Mouse (Mus musculus): ENCODE data around the gene Slc35a3. TPM values are rescaled to one million over a fixed set of nuclear protein-coding genes. Genes with fewer than 3 reads are reported as not detected.

The Slc35a3 gene
- polyA plus RNA-seq, 1 experiment from 2014 or later, result 25.2 TPM

GRCm38 (mm10) chr3:116703835-116704234, 8.8 kb downstream of the Slc35a3 start:
- Histone ChIP-seq H3K36me3 (ENCODE audit: control insufficient read depth, insufficient read depth, low read length) (0 out of 2 replicates have a peak, but pooled peaks cover 2% of the 10 kb centered on the region), H3K4me2 (replicated peaks; ENCODE audit: low read depth) (no peak overlapping the region), H3K9ac (ENCODE audit: low read length) (no peak overlapping the region), H3K4me3 (ENCODE audit: low read depth, low read length) (no peak overlapping the region), H3K27me3 (ENCODE audit: control insufficient read depth, insufficient read depth, low read length) (no peaks in the 10 kb centered on the region), H3K4me1 (replicated peaks; ENCODE audit: control insufficient read depth, insufficient read depth) (no peaks in the 10 kb centered on the region), H3K9me3 (ENCODE audit: control insufficient read depth, low read length) (no peaks in the 10 kb centered on the region), H3K27ac (replicated peaks) (no peak overlapping the region)
- 87% methylated on average over 5 of the region's 5 CpGs for WGBS
- DNase-seq (ENCODE audit: low spot score) (no peak), ATAC-seq (ENCODE audit: low FRiP score, low TSS enrichment) (peak; percentile 69; the same call in 1 of the 2 replicates)
- no peak for TF ChIP-seq EP300 (optimal IDR thresholded peaks at IDR 0.05)
- peak; percentile 19; the same call in 1 of the 2 replicates for TF ChIP-seq CTCF (IDR thresholded peaks at IDR 0.05; ENCODE audit: low read depth)

- H3K36me3 ChIP-seq (ENCODE audit: control insufficient read depth, insufficient read depth, low read length), result 0 out of 2 replicates have a peak, but pooled peaks cover 2% of the 10 kb centered on the region
- H3K4me2 ChIP-seq (replicated peaks; ENCODE audit: low read depth), result no peak overlapping the region
- H3K27me3 ChIP-seq (ENCODE audit: control insufficient read depth, insufficient read depth, low read length), result no peaks in the 10 kb centered on the region
- H3K4me3 ChIP-seq (ENCODE audit: low read depth, low read length), result no peak overlapping the region
- 78% methylated on average over 1 of the region's 1 CpGs for WGBS
- H3K27ac ChIP-seq (replicated peaks), result 0 out of 2 replicates have a peak overlapping the region, but pooled peaks have one; percentile 18
- no peaks in the 10 kb centered on the region for H3K4me1 ChIP-seq (replicated peaks; ENCODE audit: control insufficient read depth, insufficient read depth)
- H3K9me3 ChIP-seq (ENCODE audit: control insufficient read depth, low read length), result no peaks in the 10 kb centered on the region
- no peak for TF ChIP-seq CTCF (IDR thresholded peaks at IDR 0.05; ENCODE audit: low read depth)
- no peak for TF ChIP-seq EP300 (optimal IDR thresholded peaks at IDR 0.05)
- no peak for DNase-seq (ENCODE audit: low spot score)
- peak; percentile 79 for ATAC-seq (ENCODE audit: low FRiP score, low TSS enrichment)
- H3K9ac ChIP-seq (ENCODE audit: low read length), result no peak overlapping the region
Measured at GRCm38 (mm10) chr3:116702647-116703272, 9.9 kb downstream of the Slc35a3 start.

GRCm38 (mm10) chr3:116701601-116702000, 11.0 kb downstream of the Slc35a3 start:
- Histone ChIP-seq H3K27ac (replicated peaks) (no peak overlapping the region), H3K4me1 (replicated peaks; ENCODE audit: control insufficient read depth, insufficient read depth) (no peaks in the 10 kb centered on the region), H3K4me2 (replicated peaks; ENCODE audit: low read depth) (no peak overlapping the region), H3K27me3 (ENCODE audit: control insufficient read depth, insufficient read depth, low read length) (no peaks in the 10 kb centered on the region), H3K4me3 (ENCODE audit: low read depth, low read length) (no peak overlapping the region), H3K36me3 (ENCODE audit: control insufficient read depth, insufficient read depth, low read length) (0 out of 2 replicates have a peak, but pooled peaks cover 2% of the 10 kb centered on the region), H3K9ac (ENCODE audit: low read length) (no peak overlapping the region), H3K9me3 (ENCODE audit: control insufficient read depth, low read length) (no peaks in the 10 kb centered on the region)
- TF ChIP-seq EP300 (optimal IDR thresholded peaks at IDR 0.05) (no peak), CTCF (IDR thresholded peaks at IDR 0.05; ENCODE audit: low read depth) (0 out of 2 replicates have a peak, but pooled peaks have one; percentile 5)
- 84% methylated on average over 4 of the region's 4 CpGs for WGBS
- DNase-seq (ENCODE audit: low spot score) (no peak), ATAC-seq (ENCODE audit: low FRiP score, low TSS enrichment) (no peak)

DNA sequence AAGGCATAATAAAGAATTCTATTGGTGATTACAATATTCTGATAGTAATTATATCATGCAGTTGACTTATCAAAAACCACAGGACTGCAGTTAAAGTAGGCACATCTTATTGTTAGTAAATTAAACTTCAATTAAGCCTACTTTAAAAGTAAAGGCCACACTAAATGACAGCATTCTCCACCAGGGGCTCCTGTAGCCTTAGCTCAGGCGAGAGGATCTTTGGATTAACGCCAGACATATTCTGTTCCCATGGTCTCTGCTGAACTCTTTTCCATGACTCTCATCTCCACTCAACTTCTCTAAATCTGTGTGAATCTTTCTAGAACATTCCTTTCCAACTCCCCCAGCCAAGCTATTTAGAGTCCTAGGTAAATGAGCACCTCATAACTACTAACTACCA, 13.8 kb downstream of the Slc35a3 start:
- no peak overlapping the region for H3K27ac ChIP-seq (replicated peaks)
- no peaks in the 10 kb centered on the region for H3K9me3 ChIP-seq (ENCODE audit: control insufficient read depth, low read length)
- peaks cover 2% of the 10 kb centered on the region; the same call in 1 of the 2 replicates for H3K36me3 ChIP-seq (ENCODE audit: control insufficient read depth, insufficient read depth, low read length)
- H3K4me1 ChIP-seq (replicated peaks; ENCODE audit: control insufficient read depth, insufficient read depth), result no peaks in the 10 kb centered on the region
- H3K9ac ChIP-seq (ENCODE audit: low read length), result no peak overlapping the region
- no peak overlapping the region for H3K4me2 ChIP-seq (replicated peaks; ENCODE audit: low read depth)
- DNase-seq (ENCODE audit: low spot score) (no peak), ATAC-seq (ENCODE audit: low FRiP score, low TSS enrichment) (no peak)
- WGBS, result 50% methylated on average over 2 of the region's 2 CpGs
- TF ChIP-seq EP300 (optimal IDR thresholded peaks at IDR 0.05) (no peak), CTCF (IDR thresholded peaks at IDR 0.05; ENCODE audit: low read depth) (peak; percentile 52)
- H3K27me3 ChIP-seq (ENCODE audit: control insufficient read depth, insufficient read depth, low read length), result no peaks in the 10 kb centered on the region
- H3K4me3 ChIP-seq (ENCODE audit: low read depth, low read length), result no peak overlapping the region

GRCm38 (mm10) chr3:116695666-116695985, 17.0 kb downstream of the Slc35a3 start:
- no peak for DNase-seq (ENCODE audit: low spot score)
- no peaks in the 10 kb centered on the region for H3K27me3 ChIP-seq (ENCODE audit: control insufficient read depth, insufficient read depth, low read length)
- H3K4me3 ChIP-seq (ENCODE audit: low read depth, low read length), result no peak overlapping the region
- H3K4me1 ChIP-seq (replicated peaks; ENCODE audit: control insufficient read depth, insufficient read depth), result no peaks in the 10 kb centered on the region
- 82% methylated on average over 2 of the region's 2 CpGs for WGBS
- H3K9me3 ChIP-seq (ENCODE audit: control insufficient read depth, low read length), result no peaks in the 10 kb centered on the region
- no peak for ATAC-seq (ENCODE audit: low FRiP score, low TSS enrichment)
- H3K9ac ChIP-seq (ENCODE audit: low read length), result no peak overlapping the region
- H3K4me2 ChIP-seq (replicated peaks; ENCODE audit: low read depth), result no peak overlapping the region
- H3K27ac ChIP-seq (replicated peaks), result no peak overlapping the region
- peaks cover 2% of the 10 kb centered on the region; the same call in 1 of the 2 replicates for H3K36me3 ChIP-seq (ENCODE audit: control insufficient read depth, insufficient read depth, low read length)
- TF ChIP-seq CTCF (IDR thresholded peaks at IDR 0.05; ENCODE audit: low read depth) (no peak), EP300 (optimal IDR thresholded peaks at IDR 0.05) (no peak)

GRCm38 (mm10) chr3:116694955-116695665, 17.5 kb downstream of the Slc35a3 start:
- DNase-seq (ENCODE audit: low spot score), result no peak
- H3K9me3 ChIP-seq (ENCODE audit: control insufficient read depth, low read length), result no peaks in the 10 kb centered on the region
- H3K27ac ChIP-seq (replicated peaks), result no peak overlapping the region
- TF ChIP-seq EP300 (optimal IDR thresholded peaks at IDR 0.05) (no peak), CTCF (IDR thresholded peaks at IDR 0.05; ENCODE audit: low read depth) (no peak)
- no peak for ATAC-seq (ENCODE audit: low FRiP score, low TSS enrichment)
- H3K27me3 ChIP-seq (ENCODE audit: control insufficient read depth, insufficient read depth, low read length), result no peaks in the 10 kb centered on the region
- H3K4me2 ChIP-seq (replicated peaks; ENCODE audit: low read depth), result no peak overlapping the region
- H3K36me3 ChIP-seq (ENCODE audit: control insufficient read depth, insufficient read depth, low read length), result peaks cover 2% of the 10 kb centered on the region; the same call in 1 of the 2 replicates
- WGBS, result 73% methylated on average over 8 of the region's 8 CpGs
- H3K9ac ChIP-seq (ENCODE audit: low read length), result no peak overlapping the region
- H3K4me3 ChIP-seq (ENCODE audit: low read depth, low read length), result no peak overlapping the region
- H3K4me1 ChIP-seq (replicated peaks; ENCODE audit: control insufficient read depth, insufficient read depth), result no peaks in the 10 kb centered on the region
